Mouse (Mus musculus): Measurements from ENCODE around the gene Cacna2d4. TPM values are rescaled to one million over a fixed set of nuclear protein-coding genes. Genes with fewer than 3 reads are reported as not detected.

The Cacna2d4 gene
- total RNA-seq, 2 experiments from 2014 or later, result 0.12 TPM; not detected in 1

DNA sequence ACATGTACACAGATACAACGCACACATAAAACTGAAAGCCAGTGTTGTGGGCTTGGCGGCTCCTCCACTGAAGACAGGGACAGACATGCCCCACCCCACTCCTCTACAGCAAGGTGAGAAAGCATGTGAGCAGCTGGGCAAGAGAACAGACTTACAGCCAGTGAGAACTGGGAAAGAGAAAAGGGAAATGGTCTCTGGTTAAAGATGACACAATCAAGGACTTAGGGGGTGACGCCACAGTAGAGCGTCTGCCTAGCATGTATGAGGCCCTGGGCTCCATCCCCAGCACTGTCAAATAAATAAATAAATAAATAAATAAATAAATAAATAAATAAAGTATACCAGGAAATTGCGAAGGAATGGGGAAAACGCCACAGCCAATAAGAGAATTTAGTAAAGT lies 67.0 kb downstream of the Cacna2d4 start:
- intact Hi-C loops (cut with DNase I), result no loop called here

DNA sequence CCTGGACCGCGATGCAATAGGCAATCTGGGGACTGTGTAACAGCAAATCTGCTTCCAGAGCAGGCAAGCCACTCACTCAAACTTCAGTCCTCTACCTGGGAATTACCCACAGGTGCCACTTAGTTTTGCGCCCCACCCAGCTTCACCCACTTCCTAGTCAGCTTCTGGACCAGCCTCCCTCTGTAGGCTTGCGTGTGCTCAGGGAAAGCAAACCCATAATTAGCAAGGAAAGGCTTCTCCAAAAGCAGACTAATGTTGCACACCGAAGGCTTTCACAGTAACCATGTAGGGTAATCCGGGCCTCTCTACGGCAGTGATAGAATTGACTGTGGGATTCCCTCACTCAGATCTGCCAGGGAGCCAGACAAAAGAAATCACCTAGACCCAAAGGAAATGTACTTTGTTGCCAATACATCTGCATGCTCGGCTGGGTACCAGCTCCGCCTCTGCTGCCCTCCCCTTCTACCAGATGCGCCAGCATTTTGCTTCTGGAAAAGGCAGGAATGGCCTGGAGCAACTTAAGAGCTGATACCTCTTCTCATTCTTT lies 71.6 kb downstream of the Cacna2d4 start:
- DNase-seq, result no peak
- intact Hi-C loops (cut with DNase I), result no loop called here

More for the DNA sequence above, 67.0 kb downstream of the Cacna2d4 start:
- no peak for DNase-seq

DNA sequence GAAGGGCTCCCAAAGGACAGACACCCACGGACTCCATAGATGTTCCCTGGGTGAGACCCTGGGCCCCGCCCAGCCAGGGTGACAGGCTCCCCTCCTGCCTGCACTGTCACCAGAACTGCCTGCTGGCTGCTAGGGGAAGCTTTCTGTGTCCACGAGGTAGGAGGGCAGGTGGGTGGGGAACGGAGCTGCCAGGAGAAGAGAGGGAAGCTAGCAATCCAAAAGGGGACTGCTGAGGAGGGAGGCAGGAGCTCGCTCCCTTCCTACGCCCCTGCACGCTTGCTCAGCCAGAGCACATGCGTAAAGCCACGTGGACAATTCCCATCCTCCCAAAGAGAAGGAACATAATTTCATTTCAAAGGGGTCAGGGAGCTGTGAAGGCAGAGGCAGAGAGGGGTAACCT lies 73.8 kb downstream of the Cacna2d4 start:
- DNase-seq, result no peak
- intact Hi-C loops (cut with DNase I), result no loop called here

DNA sequence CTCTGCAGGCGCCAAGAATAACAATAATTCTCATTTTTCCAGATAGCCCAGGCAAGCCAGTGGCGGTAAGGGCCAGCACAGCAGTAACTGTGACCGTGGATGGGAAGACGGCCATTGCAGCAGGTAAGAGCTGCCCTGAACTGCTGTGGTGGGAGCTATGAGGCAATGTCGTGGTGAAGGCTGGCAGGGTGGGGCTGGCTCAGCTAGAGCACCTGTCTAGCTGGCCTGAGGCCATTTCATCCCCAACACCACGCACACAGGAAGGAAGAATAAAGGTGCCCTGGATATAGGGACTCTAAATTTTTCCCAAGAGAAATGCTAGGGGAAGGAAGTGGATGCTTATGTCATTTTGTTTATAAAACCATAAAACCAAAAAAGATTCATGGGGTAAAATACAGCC lies 76.1 kb downstream of the Cacna2d4 start:
- DNase-seq, result no peak
- intact Hi-C loops (cut with DNase I), result no loop called here

GRCm38 (mm10) chr6:119313096-119313495 lies 76.8 kb downstream of the Cacna2d4 start:
- no peak for DNase-seq
- intact Hi-C loops (cut with DNase I), result no loop called here

GRCm38 (mm10) chr6:119313588-119314375 lies 77.5 kb downstream of the Cacna2d4 start:
- intact Hi-C loops (cut with DNase I), result no loop called here
- DNase-seq, result no peak

GRCm38 (mm10) chr6:119314751-119315476 lies 78.6 kb downstream of the Cacna2d4 start:
- intact Hi-C loops (cut with DNase I), result no loop called here

DNA sequence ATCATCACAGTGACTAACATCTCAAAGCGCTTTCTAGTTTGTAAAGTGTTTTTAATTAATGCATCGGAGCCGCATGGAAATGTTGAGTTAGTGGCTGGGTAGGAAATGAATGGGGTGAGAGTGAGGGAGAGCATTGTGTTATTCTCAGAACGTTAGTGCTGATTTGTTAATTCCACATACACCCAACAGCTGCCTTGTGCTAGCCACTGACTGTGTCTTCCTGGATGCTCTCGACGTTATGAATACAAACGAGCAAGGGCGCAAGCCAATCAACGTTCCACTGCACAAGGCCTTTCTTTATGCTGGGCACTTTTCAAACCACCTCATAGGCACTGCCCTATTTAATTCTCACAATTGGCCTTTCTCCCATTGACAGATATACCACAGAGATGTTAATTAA lies 82.4 kb downstream of the Cacna2d4 start:
- no peak for DNase-seq
- intact Hi-C loops (cut with DNase I), result no loop called here

More at GRCm38 (mm10) chr6:119314751-119315476, 78.6 kb downstream of the Cacna2d4 start:
- DNase-seq, result no peak

DNA sequence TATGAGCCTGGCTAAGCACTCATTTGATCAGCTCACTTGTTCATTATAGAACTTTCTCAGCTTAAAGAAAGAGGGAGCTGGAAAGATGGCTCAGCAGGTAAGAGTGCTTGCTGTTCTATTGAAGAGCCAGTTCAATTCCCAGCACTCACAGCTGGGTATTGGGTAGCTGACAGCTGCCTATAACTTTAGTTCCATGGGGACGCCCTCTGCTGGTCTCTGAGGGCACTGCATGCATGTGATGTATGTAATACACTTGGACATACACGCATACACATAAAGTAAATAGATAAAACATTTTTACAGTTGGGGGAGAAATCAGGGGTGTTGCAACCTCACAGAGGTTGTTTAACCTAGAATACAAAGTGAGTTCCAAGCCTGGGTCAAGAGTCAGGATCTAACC lies 83.0 kb downstream of the Cacna2d4 start:
- intact Hi-C loops (cut with DNase I), result no loop called here
- DNase-seq, result no peak

GRCm38 (mm10) chr6:119320481-119320880 lies 84.2 kb downstream of the Cacna2d4 start:
- peak; percentile 39 to 65 for DNase-seq
- intact Hi-C loops (cut with DNase I), result no loop called here

DNA sequence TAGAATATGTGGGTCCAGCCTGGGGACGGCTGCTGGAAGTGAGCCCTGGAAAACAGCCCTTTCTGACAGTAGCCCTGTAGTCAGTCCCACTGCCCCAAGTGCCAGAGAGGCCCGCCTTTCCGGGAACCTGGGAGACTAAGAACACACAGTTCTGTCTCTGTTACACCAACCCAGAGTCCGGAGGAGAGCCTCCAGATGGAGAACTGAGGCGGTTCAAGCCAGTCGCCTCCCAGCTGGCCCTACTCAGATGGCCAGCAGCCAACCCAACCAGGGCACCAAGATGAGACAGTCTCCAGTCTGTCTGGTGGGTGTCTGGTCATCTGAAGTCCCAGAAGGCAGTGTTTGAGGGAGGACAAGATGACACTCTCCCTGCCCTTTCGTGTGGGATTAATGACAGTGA lies 85.4 kb downstream of the Cacna2d4 start:
- DNase-seq, result no peak
- intact Hi-C loops (cut with DNase I), result no loop called here

DNA sequence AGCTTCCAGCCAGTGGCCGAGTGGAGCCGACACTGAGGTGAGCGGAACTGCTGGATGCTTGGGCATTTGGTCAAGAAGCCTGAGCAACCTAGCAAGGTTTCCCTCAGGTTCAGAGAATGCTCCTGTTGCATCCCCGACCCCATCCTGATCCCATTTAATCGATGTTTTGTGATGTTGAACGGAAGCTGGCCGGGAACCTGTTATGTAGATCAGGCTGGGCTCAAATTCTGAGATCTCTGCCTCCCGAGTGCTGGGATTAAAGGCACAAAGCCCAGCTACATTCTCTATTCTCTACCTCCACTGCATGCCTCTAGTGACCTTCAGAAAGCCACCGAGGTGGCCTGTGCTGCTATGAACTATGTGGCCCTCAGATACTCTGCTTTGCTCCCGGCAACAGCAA lies 88.5 kb downstream of the Cacna2d4 start:
- intact Hi-C loops (cut with DNase I), result no loop called here
- no peak for DNase-seq

- DNase-seq, result no peak
- intact Hi-C loops (cut with DNase I), result no loop called here
These were observed 89.7 kb downstream of the Cacna2d4 start for GRCm38 (mm10) chr6:119325978-119326377.

DNA sequence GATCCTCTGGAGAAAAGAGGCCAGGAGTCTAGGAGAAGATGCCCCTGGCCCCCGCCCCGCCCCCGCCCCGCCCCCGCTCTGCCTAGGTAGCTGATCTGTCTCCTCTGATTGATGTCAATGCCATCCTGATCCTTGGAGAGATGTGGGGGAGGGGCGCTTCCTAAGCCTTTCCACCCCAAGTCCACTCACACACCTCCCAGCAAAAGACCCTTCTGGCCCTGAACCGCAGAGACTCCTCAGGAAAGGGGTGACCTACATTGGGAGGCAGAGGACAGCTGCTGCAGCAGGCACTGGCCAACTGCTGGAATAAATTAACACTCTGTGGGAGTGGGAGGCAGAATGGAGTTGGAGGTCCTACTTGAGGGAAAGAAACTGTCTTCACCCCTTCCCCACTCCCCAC lies 90.2 kb downstream of the Cacna2d4 start:
- intact Hi-C loops (cut with DNase I), result no loop called here
- no peak for DNase-seq

DNA sequence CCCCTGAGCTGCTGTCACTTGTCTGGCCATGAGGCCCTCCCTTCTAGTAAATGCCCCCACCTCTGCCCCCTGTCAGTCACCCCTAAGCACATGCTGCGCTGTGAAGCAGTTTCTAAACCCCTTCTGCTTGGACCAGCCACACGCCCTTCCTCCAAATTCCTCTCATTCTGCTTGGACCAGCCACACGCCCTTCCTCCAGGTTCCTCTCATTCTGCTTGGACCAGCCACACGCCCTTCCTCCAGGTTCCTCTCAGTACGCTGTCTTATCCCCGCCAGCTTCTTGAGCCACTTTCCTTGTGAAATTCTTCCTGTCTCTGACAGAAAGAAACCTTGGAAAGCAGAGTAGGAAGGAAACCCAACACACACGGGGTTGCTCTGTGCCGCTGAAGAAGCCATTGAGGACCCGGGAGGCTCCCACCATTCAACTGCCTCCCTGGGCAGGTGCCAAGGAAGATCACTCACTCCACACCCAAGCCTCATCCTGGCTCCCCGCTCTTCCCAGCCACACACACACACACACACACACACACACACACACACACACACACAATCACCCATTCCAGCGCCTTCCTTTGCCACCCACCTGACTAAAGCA lies 92.3 kb downstream of the Cacna2d4 start:
- intact Hi-C loops (cut with DNase I), result no loop called here
- DNase-seq, result no peak

GRCm38 (mm10) chr6:119329215-119329714 lies 92.9 kb downstream of the Cacna2d4 start:
- peak in 1 of 2 experiments; percentile 46 for DNase-seq
- intact Hi-C loops (cut with DNase I), result no loop called here

- intact Hi-C loops (cut with DNase I), result no loop called here
- no peak for DNase-seq
These were observed 93.6 kb downstream of the Cacna2d4 start for GRCm38 (mm10) chr6:119329936-119330335.

- intact Hi-C loops (cut with DNase I), result no loop called here
- no peak for DNase-seq
These were observed 94.2 kb downstream of the Cacna2d4 start, which contains the start of gene Lrtm2 for GRCm38 (mm10) chr6:119330506-119330905. Gene Lrtm2 (minus strand): TSS chr6:119330766.

GRCm38 (mm10) chr6:119332111-119332510 lies 95.8 kb downstream of the Cacna2d4 start:
- intact Hi-C loops (cut with DNase I), result no loop called here
- no peak for DNase-seq

GRCm38 (mm10) chr6:119333202-119333601 lies 96.9 kb downstream of the Cacna2d4 start:
- no peak for DNase-seq
- intact Hi-C loops (cut with DNase I), result no loop called here

DNA sequence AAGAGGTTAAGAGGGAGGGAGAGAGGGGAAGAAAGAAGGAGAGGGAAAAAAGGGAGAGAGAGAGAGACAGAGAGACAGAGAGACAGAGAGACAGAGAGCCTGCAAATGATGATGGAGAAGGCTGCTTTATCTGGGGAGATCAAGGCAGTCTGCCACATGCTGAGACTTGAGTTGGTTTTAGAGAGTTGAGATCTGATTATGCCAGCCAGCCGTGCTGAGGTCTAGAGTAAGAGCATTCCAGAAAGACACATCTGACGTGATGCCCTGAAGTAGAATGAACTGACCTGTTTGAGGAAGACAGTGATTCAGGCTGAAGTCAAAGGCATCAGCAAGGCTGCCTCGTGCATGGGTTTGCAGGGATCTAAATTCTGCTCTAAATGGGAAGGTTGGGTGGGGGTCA lies 97.5 kb downstream of the Cacna2d4 start:
- intact Hi-C loops (cut with DNase I), result no loop called here
- no peak for DNase-seq

Data from heart, postnatal 14 days (tissue).